Mouse (Mus musculus) CD4-positive helper T cell, adult 2 months (primary cell): ENCODE measurements around the gene Uhmk1.
"Not testable (repeated sequence)": the region's sequence is repeated elsewhere in the genome, so short reads cannot be mapped to it uniquely, and the experiment has no call there.

Experiments
- DNase-seq: peaks from one replicate; pipeline ENCODE4 v3.0.0-alpha.2; 2012; ENCODE audit warnings: low read depth, missing footprints, low spot score

Gene Uhmk1

DNA sequence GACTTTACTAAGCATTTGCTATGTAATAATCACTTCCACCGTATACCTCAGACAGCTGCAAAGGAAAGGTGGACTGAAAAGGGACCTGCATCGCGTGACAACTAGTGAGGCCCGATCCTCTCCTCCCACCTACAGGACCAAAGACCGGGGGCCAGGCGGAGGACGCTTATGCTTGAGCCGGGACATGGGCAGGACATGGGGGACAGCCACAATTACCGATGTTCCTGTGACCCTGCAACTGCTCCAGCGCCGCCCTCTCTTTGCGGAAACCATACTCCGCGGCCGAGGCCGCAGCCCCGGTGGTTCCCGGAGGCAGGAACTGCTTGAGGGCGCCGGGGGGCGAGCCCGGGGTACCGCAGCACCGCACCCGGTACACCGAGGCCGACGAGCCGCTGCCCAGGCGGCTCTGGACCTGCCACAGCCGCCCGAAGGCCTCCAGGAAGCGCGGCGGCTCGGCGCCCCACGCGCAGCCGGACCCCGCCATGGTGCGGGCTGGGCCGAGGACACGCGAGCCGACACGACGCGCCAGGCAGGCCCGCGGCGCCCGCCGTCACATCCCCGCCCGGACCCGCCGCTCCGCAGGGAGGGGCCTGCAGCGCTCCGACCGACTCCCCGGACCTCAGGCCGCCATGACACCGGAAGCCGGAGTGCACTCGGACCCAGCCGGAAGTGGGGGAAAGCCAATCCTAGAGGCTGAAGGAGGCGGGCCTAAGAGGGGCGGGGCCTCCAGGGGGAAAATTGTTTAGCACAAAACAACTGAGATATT, at the start of gene Uhmk1:
Gene Uhmk1 (minus strand): TSS at position 641 of the 766 bp plus-strand sequence.
- DNase-seq = peak; percentile 88

DNA sequence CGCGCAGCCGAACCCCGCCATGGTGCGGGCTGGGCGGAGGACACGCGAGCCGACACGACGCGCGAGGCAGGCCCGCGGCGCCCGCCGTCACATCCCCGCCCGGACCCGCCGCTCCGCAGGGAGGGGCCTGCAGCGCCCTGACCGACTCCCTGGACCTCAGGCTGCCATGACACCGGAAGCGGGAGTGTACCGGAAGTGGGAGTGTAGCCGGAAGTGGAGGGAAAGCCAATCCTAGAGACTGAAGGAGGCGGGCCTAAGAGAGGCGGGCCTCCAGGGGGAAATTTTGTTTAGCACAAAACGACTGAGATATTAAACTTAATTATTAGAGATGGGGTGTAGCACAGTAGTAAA, 40.3 kb upstream of the Uhmk1 start:
- peak; percentile 85 for DNase-seq

DNA sequence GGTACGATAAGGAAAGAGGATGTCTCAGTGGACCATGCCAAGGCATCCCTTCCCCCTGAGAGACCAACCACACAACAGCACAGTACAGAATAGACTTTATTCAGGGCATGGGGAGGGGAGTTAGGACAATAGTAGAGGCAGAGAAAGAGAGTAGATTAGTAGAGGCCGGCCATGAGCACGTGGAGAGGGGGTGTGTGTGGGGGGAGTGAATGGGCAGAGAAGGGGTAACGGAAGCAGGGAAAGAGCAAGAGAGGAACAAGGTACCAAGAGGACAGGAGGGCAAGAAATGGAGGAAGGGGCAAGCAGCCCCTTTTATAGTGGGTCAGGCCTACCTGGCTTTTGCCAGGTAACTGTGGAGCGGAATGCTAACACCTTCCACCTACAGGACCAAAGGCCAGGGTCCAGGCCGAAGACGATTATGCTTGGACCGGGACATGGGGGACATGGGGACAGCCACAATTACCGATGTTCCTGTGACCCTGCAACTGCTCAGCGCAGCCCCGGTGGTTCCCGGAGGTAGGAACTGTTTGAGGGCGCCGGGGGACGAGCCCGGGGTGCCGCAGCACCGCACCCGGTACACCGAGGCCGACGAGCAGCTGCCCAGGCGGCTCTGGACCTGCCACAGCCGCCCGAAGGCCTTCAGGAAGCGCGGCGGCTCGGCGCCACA, 39.8 kb upstream of the Uhmk1 start:
- no peak for DNase-seq

DNA sequence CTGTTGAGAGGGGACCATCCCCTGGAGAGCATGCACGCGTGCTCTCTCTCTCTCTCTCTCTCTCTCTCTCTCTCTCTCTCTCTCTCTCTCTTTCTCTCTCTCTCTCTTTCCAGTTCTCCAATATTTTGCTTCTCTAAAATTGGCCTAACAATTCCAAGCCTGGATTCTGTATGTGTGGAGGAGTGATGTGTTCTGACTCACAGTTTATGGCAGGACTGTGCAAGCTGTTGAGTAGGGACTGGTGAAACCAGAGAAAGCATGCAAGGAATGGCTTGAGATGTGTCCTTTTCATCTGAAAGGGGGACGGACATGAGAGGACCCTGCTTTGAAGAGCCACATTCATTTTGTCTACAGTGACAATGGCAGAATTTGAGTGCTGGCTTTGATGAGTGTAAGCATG, 29.8 kb upstream of the Uhmk1 start:
- DNase-seq = no peak

DNA sequence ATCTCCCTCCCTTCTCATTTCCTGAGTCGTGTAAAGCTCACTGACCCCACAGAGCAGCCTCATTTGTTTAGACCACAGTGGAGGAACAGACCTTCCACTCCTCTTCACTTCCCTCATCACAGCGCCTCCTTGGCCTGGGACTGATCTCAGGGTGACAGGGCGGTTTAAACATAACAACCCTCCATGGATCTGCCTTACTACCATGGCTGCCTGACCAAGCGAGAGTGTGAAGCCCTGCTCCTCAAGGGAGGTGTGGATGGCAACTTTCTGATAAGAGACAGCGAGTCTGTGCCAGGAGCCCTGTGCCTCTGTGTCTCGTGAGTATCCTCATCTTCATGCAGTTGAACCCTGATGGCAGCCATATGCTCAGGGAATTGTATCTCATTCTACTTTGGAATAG, 17.5 kb upstream of the Uhmk1 start, which contains the start of gene Sh2d1b2:
Gene Sh2d1b2 (plus strand): TSS at position 62 of the 400 bp plus-strand sequence.
- DNase-seq = not testable (repeated sequence)

DNA sequence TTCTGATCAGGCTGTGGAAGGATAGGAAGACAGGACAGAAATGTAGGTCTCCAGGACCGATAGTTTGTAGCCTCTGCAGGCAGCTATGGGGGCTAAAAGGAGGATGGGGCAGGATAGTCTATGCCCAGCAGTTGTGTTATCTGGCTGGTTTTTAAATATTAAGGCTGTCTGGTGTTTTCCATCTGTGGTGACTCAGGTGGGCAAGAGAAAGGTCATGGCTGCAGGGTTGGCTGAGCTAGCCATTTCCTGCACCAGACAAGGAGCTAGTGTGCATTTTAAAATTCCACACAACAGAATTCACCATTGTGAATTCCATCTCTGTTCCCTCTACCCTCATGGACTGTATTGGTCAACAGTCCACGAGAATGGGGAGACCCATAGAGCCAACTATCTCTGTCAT, 8.1 kb upstream of the Uhmk1 start:
- DNase-seq = no peak

DNA sequence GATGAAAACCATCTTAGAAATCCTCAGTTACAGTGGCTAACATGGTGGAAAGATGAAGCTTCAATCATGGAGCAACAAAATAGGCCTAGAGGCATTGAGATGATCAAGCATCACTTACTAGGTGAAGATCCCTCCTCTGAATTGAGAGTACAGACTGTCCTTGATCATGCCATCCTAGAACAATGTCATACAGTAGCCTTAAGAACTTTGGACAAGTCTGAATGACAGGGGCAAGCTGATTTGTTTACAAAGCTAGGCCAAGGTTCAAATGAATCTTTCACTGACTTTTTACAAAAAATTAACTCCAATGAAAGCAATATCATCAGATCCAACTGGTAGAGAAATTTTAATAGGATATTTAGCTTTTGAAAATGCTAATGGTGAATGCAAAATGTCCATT, 5.2 kb upstream of the Uhmk1 start:
- no peak for DNase-seq

DNA sequence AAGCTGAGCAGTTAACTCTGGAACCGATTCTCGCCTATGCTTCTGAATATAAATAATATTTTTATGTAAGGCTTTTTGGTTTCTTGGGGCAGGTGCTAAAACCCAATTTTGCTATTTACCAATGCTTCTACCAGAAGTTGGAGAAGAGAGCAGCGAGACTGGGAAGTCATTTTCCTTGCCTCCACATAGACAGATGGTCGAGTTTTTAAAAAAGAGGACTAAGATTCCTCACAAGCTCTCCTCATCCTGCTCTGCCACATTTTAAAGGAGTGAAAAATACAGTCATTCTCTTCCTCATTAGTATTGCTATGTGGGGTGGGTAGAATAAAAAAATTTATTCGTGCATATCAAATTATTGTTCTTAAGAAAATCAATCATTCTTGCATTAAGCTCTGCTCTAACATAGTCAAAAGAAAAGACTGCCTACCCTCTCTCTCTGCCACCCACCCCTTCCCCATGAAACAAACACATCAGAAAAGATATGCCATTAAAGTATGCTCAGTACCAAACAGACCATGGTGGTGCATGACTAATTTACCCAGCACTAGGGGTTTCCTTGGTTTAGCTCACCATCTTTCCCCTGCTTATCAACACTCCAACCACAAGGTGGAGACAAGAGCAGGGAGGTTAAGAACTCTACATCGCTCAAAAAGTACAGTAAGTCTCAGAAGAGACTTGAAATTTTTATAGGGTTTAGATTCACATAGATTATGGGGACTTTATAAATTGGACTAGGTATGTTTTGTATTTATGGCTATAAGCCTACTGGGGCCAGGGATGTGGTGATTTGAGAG, 3.1 kb upstream of the Uhmk1 start:
- DNase-seq = peak; percentile 68

DNA sequence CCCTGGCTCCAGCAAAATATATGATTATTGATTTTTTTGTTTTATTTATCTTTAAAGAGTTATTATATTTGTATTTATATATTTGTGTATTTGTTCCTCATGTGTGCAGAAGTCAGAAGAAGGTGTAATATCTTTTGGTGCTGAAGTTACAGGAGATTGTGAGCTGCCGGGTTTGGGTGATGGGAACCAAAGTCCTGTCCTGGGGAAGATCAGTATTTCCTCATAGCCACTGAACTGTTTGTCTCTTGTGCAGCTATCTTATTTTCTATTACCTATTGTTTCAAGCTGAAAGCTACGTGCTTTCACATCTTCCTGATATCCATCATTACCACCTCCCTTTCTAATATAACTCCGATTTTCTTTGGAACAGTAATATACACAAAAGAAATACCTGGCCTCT, 393 bp upstream of the Uhmk1 start:
- DNase-seq = no peak

DNA sequence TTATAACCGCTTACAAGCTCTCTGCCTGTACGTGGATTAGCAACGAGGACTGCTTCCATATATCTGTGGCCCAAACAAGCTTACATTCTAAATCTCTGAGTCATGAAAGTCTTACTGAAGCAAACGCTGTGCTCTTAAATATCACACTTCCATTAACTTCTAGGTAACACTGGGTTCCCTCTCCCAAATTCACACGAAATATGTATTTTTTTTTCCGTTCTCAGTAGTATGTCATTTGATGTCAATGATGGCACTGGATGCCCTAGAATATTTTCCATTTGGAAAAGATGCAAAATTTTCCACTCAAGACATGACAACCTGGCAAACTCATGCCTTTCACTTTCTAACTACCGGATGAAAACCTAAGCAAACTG, 827 bp downstream of the Uhmk1 start:
- DNase-seq = no peak

DNA sequence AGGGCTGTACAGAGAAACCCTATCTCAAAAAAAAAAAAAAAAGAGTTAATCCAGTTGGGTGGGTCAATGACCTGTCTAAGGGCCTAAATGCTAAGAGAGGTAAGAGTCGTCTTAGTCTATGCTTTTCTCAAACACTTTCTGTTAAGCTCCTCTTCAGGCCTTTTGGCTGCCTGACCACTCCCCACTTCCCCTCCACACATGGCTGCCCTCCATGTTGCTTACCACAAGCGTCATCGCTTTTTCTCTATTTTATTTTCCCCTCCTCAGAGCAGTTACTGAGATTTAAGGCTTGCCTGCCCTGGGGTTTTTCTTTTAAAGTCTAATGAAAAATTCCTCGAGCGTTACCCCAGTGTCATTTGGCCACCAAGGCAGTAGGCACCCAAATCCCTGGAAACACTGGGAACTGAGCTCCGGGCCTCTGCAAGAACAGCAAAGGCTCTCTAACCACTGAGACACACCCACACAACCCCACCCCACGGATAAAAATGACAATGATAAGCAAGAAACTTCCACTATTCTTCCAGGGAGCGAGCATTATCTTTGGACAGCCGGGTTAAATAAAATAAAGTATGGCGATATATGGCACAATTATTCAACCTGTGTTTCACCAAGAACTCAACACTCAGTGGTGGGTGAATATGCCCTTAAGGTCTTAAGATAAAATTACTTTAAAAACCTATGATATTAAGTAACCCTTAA, 1.9 kb downstream of the Uhmk1 start:
- no peak for DNase-seq

DNA sequence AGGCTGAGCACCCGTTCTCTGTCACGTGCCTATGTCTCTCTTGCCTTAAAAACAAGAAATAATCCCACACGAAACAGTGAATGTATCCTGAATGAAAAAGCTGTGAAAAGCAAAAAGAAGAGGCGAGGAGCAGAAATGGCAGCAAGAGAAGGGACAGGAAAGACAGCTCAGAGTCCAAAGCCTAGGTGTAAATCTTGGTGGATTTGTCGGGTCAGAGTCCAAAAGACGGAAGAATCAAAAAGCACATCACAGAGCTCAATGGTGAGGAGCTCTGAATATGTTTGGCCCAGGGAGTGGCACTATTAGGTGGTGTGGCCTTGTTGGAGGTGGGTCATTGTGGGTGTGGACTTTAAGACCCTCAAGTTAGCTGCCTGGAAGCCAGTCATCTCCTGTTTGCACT, 8.8 kb downstream of the Uhmk1 start:
- no peak for DNase-seq

DNA sequence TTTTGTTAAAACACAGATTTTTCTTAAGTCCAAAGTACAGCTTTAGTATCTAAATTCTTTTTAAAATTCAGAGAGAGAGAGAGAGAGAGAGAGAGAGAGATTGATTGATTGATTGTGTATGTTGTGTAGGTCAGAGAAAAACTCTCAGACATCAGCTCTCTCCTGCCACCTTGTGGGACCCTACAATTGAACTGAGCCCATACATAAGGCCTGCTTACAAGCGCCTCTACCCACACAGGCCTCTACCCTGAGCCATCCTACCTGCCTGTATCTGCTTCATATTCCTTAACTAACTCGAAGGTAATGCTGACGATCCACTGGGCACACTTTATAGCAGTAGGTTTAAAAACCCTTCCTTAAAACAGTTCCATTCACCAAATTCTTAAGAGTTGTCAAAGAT, 14.8 kb downstream of the Uhmk1 start:
- peak; percentile 28 for DNase-seq

DNA sequence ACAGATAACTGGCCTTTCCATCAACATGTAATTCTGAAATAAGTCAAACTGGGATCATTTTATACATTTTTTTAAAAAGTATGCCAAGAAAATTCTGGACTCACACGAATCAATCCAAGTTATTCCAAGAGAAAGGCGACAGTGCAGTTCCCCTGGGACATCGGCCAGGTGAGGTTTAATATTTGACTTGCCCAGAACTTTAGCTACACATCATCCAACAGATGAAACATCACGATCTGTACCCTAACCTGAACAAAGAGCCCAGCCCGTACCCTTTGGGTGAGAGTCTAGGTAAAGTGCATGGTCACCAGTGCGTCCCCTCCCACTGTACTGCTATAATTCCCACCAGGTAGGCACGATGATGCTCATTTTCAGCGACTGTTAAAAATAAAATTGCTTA, 19.0 kb downstream of the Uhmk1 start:
- DNase-seq = no peak

DNA sequence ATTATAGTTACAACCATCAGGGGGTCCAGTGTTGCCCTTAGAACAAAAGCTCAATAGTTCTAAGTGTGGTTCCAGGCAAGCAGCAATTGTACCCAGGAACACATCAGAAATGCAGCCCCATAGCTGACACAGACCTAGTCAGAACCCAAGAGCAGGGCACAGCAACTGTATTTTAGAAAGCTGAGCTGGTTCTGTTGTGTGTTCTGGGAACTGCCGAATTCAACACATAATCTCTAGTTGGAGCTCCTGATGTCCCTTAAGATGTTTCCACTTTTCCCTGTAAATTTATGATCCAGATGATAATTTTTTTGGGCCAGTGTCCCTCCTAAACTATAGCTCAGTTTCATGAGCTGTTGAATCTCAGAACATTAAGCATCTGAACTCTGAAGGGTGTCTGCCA, 23.3 kb downstream of the Uhmk1 start:
- DNase-seq = no peak

DNA sequence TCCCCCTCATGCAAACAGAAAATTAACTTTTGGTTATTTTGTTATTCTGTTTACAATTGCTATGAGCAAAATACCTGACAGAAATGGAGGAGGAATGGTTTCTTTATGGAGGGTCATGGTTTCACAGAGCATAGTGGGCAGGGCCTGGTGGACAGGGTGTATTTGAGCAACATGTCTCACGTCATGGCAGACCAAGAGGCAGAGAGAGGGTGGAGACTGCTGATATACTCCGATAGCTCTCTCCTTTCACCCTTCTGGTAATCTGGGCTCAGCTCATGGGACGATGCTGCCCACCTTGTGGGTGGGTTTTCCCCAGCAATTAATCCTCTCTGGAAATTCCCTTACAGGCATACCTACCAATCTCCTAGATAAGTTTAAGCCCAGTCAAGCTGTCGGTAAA, 25.0 kb downstream of the Uhmk1 start:
- DNase-seq = no peak

DNA sequence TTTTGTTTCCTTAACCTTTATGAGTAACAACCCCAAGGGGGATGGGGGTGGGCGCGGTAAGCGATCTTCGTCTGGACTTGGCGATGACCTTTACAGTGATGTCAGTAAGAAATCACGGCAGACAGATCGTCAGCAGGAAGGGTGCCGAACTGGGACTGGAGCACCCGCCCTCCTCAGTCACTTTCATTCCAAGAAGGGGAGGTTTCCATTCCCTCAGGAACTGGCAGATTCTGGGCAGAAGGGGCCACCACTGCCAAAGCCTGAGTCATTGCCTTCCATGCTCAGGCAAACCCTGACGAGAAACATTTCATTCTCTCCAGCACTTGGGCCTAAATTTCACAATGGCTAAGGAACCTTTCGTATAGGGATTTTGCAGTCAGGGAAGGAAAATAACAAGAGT, 26.6 kb downstream of the Uhmk1 start:
- no peak for DNase-seq

DNA sequence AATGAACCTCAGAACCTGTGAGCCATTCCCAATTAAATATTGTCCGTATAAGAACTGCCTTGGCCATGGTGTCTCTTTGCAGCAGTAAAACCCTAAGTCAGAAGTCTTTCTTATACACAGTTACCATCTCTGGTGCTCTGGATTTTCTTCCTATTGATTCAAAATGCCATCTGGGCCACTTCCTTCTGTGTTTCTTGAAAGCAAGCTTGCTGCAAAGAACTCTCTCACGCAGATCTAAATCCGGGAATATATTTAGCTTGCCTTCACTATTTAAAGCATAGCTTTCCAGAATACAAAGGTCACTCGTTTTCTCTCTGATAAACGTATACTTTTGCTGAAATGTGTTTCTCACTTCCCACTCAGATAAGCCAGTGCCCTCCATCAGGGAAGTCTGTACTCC, 28.7 kb downstream of the Uhmk1 start:
- no peak for DNase-seq

DNA sequence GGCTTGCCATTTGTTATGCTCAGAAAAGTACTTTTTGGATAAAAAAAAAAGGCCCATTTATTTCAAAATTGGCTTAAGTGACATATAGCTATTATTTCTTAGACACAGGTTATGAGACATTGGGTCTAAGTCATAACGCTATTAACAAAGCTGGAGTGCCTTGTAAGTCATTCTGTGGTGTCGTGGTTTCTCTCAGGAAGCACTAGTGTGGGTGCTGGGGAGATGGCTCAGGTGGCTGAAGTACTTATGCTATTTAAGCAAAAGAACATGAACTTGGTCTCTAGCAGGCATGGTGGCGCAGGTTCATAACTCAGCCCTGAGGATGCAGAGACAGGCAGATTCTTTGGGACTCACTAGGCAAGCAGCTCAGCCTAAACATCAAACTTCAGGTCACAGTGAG, 30.1 kb downstream of the Uhmk1 start:
- no peak for DNase-seq

DNA sequence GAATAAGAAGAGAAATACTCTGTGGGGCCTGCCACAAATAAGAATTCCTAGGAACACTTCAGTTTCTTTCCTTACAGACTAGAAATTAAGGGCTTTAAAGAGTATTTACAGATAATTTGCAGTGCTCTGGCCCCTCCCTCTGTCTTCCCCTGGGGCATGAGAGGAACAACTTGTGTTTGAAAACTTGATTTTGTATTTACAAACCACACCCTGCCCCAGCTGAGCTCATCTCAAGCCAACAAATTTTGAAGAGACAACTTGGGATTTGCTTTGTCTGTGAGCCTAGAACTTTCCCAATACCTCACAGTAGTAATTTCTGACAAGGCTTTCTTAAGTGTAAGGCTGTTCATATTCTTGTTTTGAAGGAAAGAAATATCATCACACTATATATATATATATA, 32.5 kb downstream of the Uhmk1 start:
- DNase-seq = no peak

DNA sequence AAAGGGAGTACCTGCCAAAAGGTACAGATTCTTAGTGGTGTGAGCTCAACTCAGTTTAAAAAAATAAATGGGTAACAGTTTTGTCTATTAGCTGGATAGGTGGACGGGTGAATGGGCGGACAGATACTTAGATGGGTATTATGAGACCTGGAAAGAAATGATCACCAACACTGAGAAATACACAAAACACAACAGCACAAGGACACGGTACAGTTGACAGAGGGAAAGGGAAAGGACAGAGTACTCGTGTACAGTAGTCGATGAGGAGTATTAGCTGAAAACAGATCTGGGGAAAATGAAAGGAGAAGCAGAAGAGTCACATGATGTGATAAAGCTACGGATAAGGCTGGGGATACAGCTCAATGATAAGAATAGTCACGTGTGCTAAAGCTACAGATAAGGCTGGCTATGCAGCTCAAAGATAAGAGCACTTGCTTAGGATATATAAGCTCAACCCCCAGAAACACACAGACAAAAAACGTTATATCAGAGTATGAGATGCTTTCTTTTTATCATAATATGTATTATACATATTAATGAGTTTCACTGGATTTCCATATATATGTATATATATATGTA, 38.4 kb downstream of the Uhmk1 start:
- DNase-seq = peak; percentile 51

DNA sequence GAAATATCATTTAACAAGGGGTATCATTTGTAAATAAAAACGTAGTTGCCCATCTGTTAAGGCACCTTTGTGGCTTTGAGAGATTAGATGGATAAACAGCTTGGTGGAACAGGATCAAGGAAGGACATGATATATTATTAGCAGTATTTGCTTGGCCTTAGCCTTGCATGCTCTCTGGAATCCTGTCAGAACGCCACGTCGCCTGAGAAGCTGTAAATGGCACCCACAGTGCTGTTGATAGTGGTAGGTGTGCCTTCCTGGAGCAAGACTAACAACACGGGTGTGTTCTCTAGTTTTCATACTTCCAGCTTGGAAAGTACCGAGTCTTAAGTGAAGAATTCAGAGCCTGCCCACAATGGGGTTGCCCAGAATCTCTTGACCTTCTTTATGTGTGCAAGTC, 39.3 kb downstream of the Uhmk1 start:
- no peak for DNase-seq
